Mouse (Mus musculus) heart, embryonic 13.5 days (tissue): ENCODE measurements around the gene Acadl. TPM values are rescaled to one million over a fixed set of nuclear protein-coding genes. Genes with fewer than 3 reads are reported as not detected.

Experiments used
- ATAC-seq: fragments of 200-750 bp; cut with Nextera tagmentation; 2 replicates; pipeline ENCODE4 v1.8.0; 2017; ENCODE audit warnings: moderate TSS enrichment; ENCODE audit not compliant: insufficient number of reproducible peaks, low FRiP score, low TSS enrichment; ENCODE audit errors: extremely low read depth
- H3K27ac ChIP-seq: fragments of 300-500 bp; sonication (generic); replicated peaks from 2 replicates; pipeline ENCODE4 v1.5.1; 2015; ENCODE audit warnings: moderate library complexity, mild to moderate bottlenecking, inconsistent platforms
- H3K27me3 ChIP-seq: fragments of 300-500 bp; sonication (generic); replicated peaks from 2 replicates; pipeline ENCODE4 v1.6.1; 2015; ENCODE audit warnings: mild to moderate bottlenecking, inconsistent platforms
- H3K36me3 ChIP-seq: fragments of 300-500 bp; sonication (generic); 2 replicates; pipeline ENCODE4 v1.6.1; 2015; ENCODE audit warnings: mild to moderate bottlenecking, inconsistent platforms
- H3K4me1 ChIP-seq: fragments of 300-500 bp; sonication (generic); 2 replicates; pipeline ENCODE4 v1.6.1; 2015; ENCODE audit warnings: inconsistent platforms
- H3K4me2 ChIP-seq: fragments of 300-500 bp; sonication (generic); 2 replicates; pipeline ENCODE4 v1.6.1; 2015; ENCODE audit warnings: inconsistent platforms, mild to moderate bottlenecking, moderate library complexity
- H3K4me3 ChIP-seq: fragments of 300-500 bp; sonication (generic); 2 replicates; pipeline ENCODE4 v1.5.1; 2015; ENCODE audit warnings: moderate library complexity, mild to moderate bottlenecking, inconsistent platforms
- H3K9ac ChIP-seq: fragments of 300-500 bp; sonication (generic); 2 replicates; pipeline ENCODE4 v1.6.1; 2015; ENCODE audit warnings: inconsistent platforms, mild to moderate bottlenecking, moderate library complexity
- H3K9me3 ChIP-seq: fragments of 300-500 bp; sonication (generic); 2 replicates; pipeline ENCODE4 v1.6.1; 2016; ENCODE audit warnings: inconsistent platforms
- WGBS: fragments of 180-500 bp; shearing (Covaris S2); methylation state at CpG from one replicate; pipeline ENCODE4 v1.1.7; 2015; ENCODE audit warnings: mixed read lengths; 5-methylcytosine and 5-hydroxymethylcytosine counted together
- polyA plus RNA-seq: library from polyadenylated mRNA; unstranded; fragments of >200 nt; fragmentation: Nextera tagmentation; extraction: Ambion mirVana; gene quantifications from 2 replicates; pipeline ENCODE4 v1.2.1, GENCODE M21; 2015

Gene Acadl
- polyA plus RNA-seq, 1 experiment from 2014 or later: 459 TPM

- no peak overlapping the region for H3K4me3 ChIP-seq
- H3K4me2 ChIP-seq: no peak overlapping the region
- peak overlapping the region; percentile 84 for H3K27ac ChIP-seq
- H3K36me3 ChIP-seq: peaks cover 80% of the 10 kb centered on the region
- no peak for ATAC-seq
- no peaks in the 10 kb centered on the region for H3K9me3 ChIP-seq
- H3K9ac ChIP-seq: no peak overlapping the region
- H3K4me1 ChIP-seq: peaks cover 25% of the 10 kb centered on the region
- H3K27me3 ChIP-seq: no peaks in the 10 kb centered on the region
- 70% methylated on average over 1 of the region's 1 CpGs for WGBS
Observed at GRCm38 (mm10) chr1:66839135-66839534, 23.9 kb downstream of the Acadl start.

DNA sequence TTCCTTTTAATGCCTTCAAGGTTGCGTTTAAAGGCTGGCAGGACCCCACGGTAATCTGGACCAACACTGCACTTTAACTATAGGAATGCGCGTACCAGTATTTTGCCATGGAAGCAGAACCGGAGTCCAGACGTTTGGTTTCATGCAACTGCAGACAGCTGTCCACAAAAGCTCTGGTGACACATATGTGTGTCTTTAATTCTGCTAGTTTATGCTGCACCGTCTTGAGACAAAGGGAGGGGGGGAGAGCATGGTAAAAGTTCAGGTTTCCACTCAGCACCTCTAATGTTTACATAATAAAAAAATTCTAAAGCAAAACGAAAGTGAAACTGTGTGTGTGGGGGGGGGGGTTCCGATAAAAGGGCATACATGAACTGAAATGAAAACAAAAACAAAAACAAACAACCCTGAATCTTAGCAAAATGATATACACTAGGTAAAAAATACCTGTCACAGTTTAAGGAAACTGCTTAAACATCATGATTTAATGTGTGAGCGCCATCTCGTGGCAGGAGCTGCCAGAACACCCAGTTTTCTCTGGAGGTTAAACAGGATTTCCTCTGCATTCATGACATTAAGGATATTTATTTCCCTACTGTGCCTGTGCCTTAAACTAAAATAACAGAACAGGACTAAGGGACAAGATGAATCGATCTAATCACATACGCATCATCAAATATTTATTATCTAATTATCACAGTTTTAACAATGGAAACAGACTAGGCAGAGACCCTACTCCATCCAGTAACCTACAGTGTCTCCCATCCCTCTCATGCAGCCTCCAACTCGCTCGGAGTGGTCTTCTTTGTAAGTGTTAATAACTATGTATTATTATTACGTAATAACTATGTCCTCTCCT lies 24.7 kb downstream of the Acadl start:
- no peak overlapping the region for H3K9ac ChIP-seq
- WGBS: 55% methylated on average over 16 of the region's 16 CpGs
- peaks cover 25% of the 10 kb centered on the region for H3K4me1 ChIP-seq
- ATAC-seq: no peak
- no peaks in the 10 kb centered on the region for H3K9me3 ChIP-seq
- H3K4me2 ChIP-seq: no peak overlapping the region
- no peaks in the 10 kb centered on the region for H3K27me3 ChIP-seq
- no peak overlapping the region for H3K4me3 ChIP-seq
- peak overlapping the region; percentile 84; the same call in 1 of the 2 replicates for H3K27ac ChIP-seq
- peaks cover 85% of the 10 kb centered on the region for H3K36me3 ChIP-seq

DNA sequence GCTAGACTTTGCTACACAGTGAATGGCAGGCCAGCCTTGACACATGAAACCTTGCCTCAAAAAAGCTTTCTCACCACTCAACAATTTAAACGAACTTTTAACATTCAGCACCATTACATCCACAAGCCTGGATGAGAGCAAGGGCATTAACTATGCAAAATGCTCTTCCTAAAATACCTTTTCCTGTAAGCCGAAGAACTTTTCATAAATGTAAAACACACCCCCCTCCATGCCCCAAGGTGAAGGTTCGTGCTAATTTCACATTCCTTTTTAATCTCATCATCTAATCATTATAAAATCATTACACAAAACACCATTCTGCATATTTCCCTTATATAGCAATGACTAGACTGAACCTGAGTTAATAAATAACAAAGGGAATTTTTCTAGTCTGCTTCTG lies 25.9 kb downstream of the Acadl start:
- Histone ChIP-seq H3K27ac (no peak overlapping the region), H3K4me3 (no peak overlapping the region), H3K36me3 (peaks cover 85% of the 10 kb centered on the region), H3K4me1 (peaks cover 25% of the 10 kb centered on the region), H3K9ac (no peak overlapping the region), H3K27me3 (no peaks in the 10 kb centered on the region), H3K9me3 (no peaks in the 10 kb centered on the region), H3K4me2 (no peak overlapping the region)
- 81% methylated on average over 3 of the region's 3 CpGs for WGBS
- no peak for ATAC-seq

DNA sequence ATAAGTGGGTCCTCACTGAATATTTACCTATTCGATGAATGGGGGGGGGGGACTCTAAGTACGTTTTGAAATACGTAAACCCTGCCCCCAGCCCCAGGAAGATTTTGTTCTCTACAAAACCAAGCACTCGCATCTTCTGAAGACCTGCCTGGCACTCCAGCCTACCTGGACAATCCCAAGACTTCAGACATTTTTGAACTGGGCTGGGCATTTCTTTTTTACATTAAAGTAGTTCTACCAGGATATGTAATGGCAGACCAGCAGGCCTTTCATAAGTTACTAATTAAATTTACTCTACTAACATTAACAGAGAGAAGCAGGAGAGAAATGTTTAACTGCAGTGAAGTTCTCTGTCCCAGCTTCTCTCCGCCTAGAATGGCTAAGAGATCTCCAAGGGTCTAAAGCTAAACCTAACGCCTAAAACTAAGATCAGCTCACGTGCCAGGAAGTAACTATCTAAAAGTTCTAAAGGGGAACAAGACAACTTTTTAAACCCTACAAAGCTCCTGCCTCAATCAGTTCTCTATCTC lies 30.4 kb downstream of the Acadl start:
- no peaks in the 10 kb centered on the region for H3K9me3 ChIP-seq
- no peak overlapping the region for H3K9ac ChIP-seq
- WGBS: 83% methylated on average over 7 of the region's 7 CpGs
- no peak overlapping the region for H3K4me2 ChIP-seq
- H3K4me3 ChIP-seq: no peak overlapping the region
- H3K36me3 ChIP-seq: peaks cover 79% of the 10 kb centered on the region
- H3K27me3 ChIP-seq: no peaks in the 10 kb centered on the region
- ATAC-seq: no peak
- no peaks in the 10 kb centered on the region for H3K4me1 ChIP-seq
- H3K27ac ChIP-seq: no peak overlapping the region

DNA sequence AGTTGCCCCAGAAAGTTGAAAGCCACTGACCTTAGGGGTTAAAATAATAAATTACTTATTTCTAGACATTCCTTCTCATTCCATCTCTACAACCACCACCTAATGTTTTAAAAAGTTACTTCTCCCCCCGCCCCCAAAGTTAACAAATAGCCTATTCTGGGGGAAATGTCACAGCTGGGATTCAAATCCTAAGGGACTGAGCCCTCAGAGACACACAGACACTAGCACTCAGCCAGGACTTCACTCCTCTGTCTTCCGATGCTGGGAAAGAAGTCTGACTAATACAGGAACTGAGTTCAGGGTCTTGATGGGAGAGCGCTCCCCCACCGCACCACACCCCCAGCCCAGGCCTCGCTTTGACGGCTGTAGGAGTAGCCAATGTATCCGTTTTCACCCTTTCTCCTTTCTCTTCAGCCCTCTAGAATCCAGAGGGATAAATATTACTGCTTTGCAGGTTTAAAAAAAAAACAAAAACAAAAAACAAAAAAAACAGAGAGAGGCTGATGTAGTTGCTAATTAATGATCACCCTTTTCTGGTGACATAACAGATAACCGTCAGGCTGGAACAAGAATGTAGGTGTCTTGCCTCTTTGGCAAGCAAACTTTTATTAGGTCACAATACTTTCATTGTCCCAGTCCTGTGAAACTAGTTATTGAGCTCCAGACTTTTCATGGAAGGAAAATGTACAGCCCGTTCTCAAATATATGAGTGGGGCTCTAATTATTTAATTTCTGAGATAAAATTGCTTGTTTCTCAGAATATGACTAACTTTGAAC lies 31.1 kb downstream of the Acadl start:
- Histone ChIP-seq H3K9ac (no peak overlapping the region), H3K27me3 (no peaks in the 10 kb centered on the region), H3K4me1 (peaks cover 5% of the 10 kb centered on the region; the same call in 1 of the 2 replicates), H3K9me3 (no peaks in the 10 kb centered on the region), H3K4me2 (no peak overlapping the region), H3K4me3 (no peak overlapping the region), H3K36me3 (peaks cover 73% of the 10 kb centered on the region), H3K27ac (no peak overlapping the region)
- WGBS: 73% methylated on average over 9 of the region's 9 CpGs
- no peak for ATAC-seq

- no peaks in the 10 kb centered on the region for H3K9me3 ChIP-seq
- 81% methylated on average over 9 of the region's 9 CpGs for WGBS
- H3K4me2 ChIP-seq: no peak overlapping the region
- no peak overlapping the region for H3K4me3 ChIP-seq
- H3K36me3 ChIP-seq: peaks cover 60% of the 10 kb centered on the region
- no peak overlapping the region for H3K9ac ChIP-seq
- H3K4me1 ChIP-seq: peaks cover 7% of the 10 kb centered on the region; the same call in 1 of the 2 replicates
- no peaks in the 10 kb centered on the region for H3K27me3 ChIP-seq
- ATAC-seq: no peak
- H3K27ac ChIP-seq: no peak overlapping the region
Observed at GRCm38 (mm10) chr1:66829400-66830080, 33.5 kb downstream of the Acadl start.

GRCm38 (mm10) chr1:66821966-66822365 lies 41.1 kb downstream of the Acadl start:
- H3K9ac ChIP-seq: no peak overlapping the region
- H3K36me3 ChIP-seq: peaks cover 13% of the 10 kb centered on the region
- H3K4me2 ChIP-seq: no peak overlapping the region
- peaks cover 15% of the 10 kb centered on the region for H3K4me1 ChIP-seq
- H3K27ac ChIP-seq: no peak overlapping the region
- H3K4me3 ChIP-seq: no peak overlapping the region
- no peaks in the 10 kb centered on the region for H3K9me3 ChIP-seq
- WGBS: 78% methylated on average over 9 of the region's 9 CpGs
- ATAC-seq: no peak
- H3K27me3 ChIP-seq: no peaks in the 10 kb centered on the region

- Histone ChIP-seq H3K9me3 (no peaks in the 10 kb centered on the region), H3K4me1 (peaks cover 14% of the 10 kb centered on the region), H3K4me2 (no peak overlapping the region), H3K9ac (0 out of 2 replicates have a peak overlapping the region, but pooled peaks have one; percentile 28), H3K4me3 (no peak overlapping the region), H3K36me3 (peaks cover 9% of the 10 kb centered on the region), H3K27me3 (no peaks in the 10 kb centered on the region), H3K27ac (no peak overlapping the region)
- 12% methylated on average over 7 of the region's 7 CpGs for WGBS
- ATAC-seq: no peak
Observed at GRCm38 (mm10) chr1:66820241-66820640, 42.8 kb downstream of the Acadl start.

- Histone ChIP-seq H3K4me1 (peaks cover 23% of the 10 kb centered on the region), H3K4me2 (peak overlapping the region; percentile 85), H3K9me3 (no peaks in the 10 kb centered on the region), H3K9ac (peak overlapping the region; percentile 95), H3K27ac (peak overlapping the region; percentile 97), H3K36me3 (no peaks in the 10 kb centered on the region), H3K27me3 (no peaks in the 10 kb centered on the region), H3K4me3 (peak overlapping the region; percentile 87)
- ATAC-seq: no peak
- under 1% methylated on average over 20 of the region's 20 CpGs for WGBS
Observed at GRCm38 (mm10) chr1:66817865-66818315, 45.2 kb downstream of the Acadl start.

DNA sequence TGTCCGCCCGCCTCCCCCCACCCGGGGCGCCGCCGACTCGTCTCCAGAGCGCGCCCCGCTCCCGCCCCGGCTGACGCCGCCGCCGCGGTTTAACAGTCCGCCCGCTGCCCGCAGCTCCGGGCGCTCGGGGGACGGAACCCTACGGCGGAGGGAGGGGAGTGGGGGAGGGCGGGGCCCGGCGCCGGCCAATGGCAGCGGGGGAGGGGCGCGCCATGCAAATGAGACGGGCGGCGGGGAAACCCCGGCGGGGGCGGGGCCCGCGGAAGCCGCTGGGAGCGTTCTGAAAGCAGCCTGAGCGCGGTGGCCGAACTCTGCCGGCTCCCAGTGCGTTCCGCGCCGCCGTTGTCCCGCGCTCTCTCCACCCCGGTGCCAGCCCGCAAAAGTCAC lies 45.6 kb downstream of the Acadl start, which contains the start of gene Kansl1l:
Gene Kansl1l, minus strand, starts transcription at position 110 of the 387 bp plus-strand sequence.
- Histone ChIP-seq H3K9ac (peak within 1 kb of the TSS; percentile 95), H3K4me2 (peak within 1 kb of the TSS; percentile 85), H3K9me3 (no peaks in the 10 kb centered on the region), H3K36me3 (no peaks in the 10 kb centered on the region), H3K4me1 (peaks cover 23% of the 10 kb centered on the region), H3K27me3 (no peaks in the 10 kb centered on the region), H3K4me3 (peak within 1 kb of the TSS; percentile 87), H3K27ac (peak within 1 kb of the TSS; percentile 97)
- ATAC-seq: peak; percentile 87
- WGBS: 1% methylated on average over 50 of the region's 56 CpGs
